Mouse (Mus musculus): ENCODE results near the gene Faf1. TPM values are rescaled to one million over a fixed set of nuclear protein-coding genes. Genes with fewer than 3 reads are reported as not detected.

The Faf1 gene
- polyA plus RNA-seq, 1 experiment from 2014 or later, result 29.9 TPM

DNA sequence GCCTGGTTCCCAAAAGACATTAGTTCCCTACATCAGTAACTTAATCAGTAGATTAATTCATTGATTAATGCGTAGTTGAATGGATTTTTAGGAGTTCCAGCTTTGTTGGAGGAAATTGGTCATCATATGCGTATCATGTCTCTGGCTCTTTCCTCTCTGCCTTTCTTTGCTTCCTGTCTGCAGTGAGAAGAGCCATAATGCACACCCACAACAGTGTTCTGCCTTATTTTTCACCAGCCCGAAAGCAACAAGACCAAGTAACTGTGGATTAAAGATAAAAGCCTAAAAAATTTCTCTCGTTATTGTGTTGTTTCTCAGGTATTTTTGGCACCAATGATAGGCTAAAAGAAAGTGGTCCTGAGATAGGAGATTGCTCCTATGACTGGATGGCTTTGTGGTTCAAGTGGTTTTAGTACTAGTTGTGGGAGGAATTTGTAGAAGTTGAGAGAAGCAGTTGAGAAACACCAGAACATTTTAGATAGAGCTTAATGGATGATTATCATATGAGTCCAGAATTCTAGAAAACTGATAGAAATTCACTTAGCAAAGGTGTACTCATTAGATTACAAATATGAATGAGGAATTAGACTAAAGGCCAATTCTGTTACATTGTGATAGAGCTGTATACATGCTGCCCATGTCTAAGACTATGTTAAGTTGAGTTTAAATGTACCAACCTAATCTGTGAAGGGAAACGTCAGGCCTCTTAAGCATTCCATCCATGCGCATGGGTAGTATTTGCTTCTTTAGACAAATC lies 221.6 kb downstream of the Faf1 start:
- Histone ChIP-seq H3K36me3 (ENCODE audit: control insufficient read depth, insufficient read depth, low read length) (peaks cover 3% of the 10 kb centered on the region; the same call in 1 of the 2 replicates), H3K9me3 (replicated peaks; ENCODE audit: control insufficient read depth, low read length, poor library complexity, severe bottlenecking) (no peaks in the 10 kb centered on the region), H3K9ac (ENCODE audit: low read depth, low read length) (no peak overlapping the region), H3K4me1 (ENCODE audit: control insufficient read depth, insufficient read depth, low read length) (no peaks in the 10 kb centered on the region), H3K4me3 (ENCODE audit: low read depth, low read length) (no peak overlapping the region), H3K27me3 (ENCODE audit: control insufficient read depth, insufficient read depth, low read depth, low read length) (no peaks in the 10 kb centered on the region), H3K27ac (ENCODE audit: low read length) (no peak overlapping the region), H3K4me2 (ENCODE audit: low read length) (no peak overlapping the region)
- 93% methylated on average over 6 of the region's 6 CpGs for WGBS
- ATAC-seq, result no peak

- Histone ChIP-seq H3K4me2 (ENCODE audit: low read length) (no peak overlapping the region), H3K27ac (ENCODE audit: low read length) (no peak overlapping the region), H3K27me3 (ENCODE audit: control insufficient read depth, insufficient read depth, low read depth, low read length) (no peaks in the 10 kb centered on the region), H3K4me1 (ENCODE audit: control insufficient read depth, insufficient read depth, low read length) (no peaks in the 10 kb centered on the region), H3K9me3 (replicated peaks; ENCODE audit: control insufficient read depth, low read length, poor library complexity, severe bottlenecking) (no peaks in the 10 kb centered on the region), H3K9ac (ENCODE audit: low read depth, low read length) (no peak overlapping the region), H3K4me3 (ENCODE audit: low read depth, low read length) (no peak overlapping the region), H3K36me3 (ENCODE audit: control insufficient read depth, insufficient read depth, low read length) (no peaks in the 10 kb centered on the region)
- ATAC-seq, result no peak
- 73% methylated on average over 2 of the region's 2 CpGs for WGBS
Observed at GRCm38 (mm10) chr4:109901076-109901475, 224.7 kb downstream of the Faf1 start.

DNA sequence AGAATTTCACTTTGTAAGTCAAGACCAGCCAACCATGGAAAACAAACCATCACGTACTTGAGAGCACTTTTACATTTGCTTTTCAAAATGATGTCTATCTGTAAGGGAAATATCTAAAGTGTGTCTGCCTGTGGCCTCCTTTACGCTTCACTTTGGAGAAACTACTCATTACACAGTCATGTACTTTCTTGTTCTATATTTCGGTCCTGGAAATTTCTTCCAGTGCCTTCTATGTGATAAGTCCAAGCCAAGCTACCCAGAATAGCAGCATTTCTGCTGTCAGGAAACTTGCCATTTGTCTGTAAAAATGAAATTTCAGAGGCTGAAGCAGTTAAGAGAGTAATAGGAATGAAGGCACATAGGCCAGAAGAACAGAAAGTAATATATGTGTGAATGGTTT lies 228.1 kb downstream of the Faf1 start:
- H3K9ac ChIP-seq (ENCODE audit: low read depth, low read length), result no peak overlapping the region
- ATAC-seq, result no peak
- no peaks in the 10 kb centered on the region for H3K27me3 ChIP-seq (ENCODE audit: control insufficient read depth, insufficient read depth, low read depth, low read length)
- H3K27ac ChIP-seq (ENCODE audit: low read length), result no peak overlapping the region
- 93% methylated on average over 3 of the region's 3 CpGs for WGBS
- H3K9me3 ChIP-seq (replicated peaks; ENCODE audit: control insufficient read depth, low read length, poor library complexity, severe bottlenecking), result no peaks in the 10 kb centered on the region
- no peaks in the 10 kb centered on the region for H3K4me1 ChIP-seq (ENCODE audit: control insufficient read depth, insufficient read depth, low read length)
- no peaks in the 10 kb centered on the region for H3K36me3 ChIP-seq (ENCODE audit: control insufficient read depth, insufficient read depth, low read length)
- no peak overlapping the region for H3K4me2 ChIP-seq (ENCODE audit: low read length)
- H3K4me3 ChIP-seq (ENCODE audit: low read depth, low read length), result no peak overlapping the region

GRCm38 (mm10) chr4:109929058-109929457 lies 252.7 kb downstream of the Faf1 start:
- Histone ChIP-seq H3K27me3 (ENCODE audit: control insufficient read depth, insufficient read depth, low read depth, low read length) (no peaks in the 10 kb centered on the region), H3K36me3 (ENCODE audit: control insufficient read depth, insufficient read depth, low read length) (no peaks in the 10 kb centered on the region), H3K9me3 (replicated peaks; ENCODE audit: control insufficient read depth, low read length, poor library complexity, severe bottlenecking) (no peaks in the 10 kb centered on the region), H3K9ac (ENCODE audit: low read depth, low read length) (no peak overlapping the region), H3K27ac (ENCODE audit: low read length) (no peak overlapping the region), H3K4me1 (ENCODE audit: control insufficient read depth, insufficient read depth, low read length) (no peaks in the 10 kb centered on the region), H3K4me3 (ENCODE audit: low read depth, low read length) (no peak overlapping the region), H3K4me2 (ENCODE audit: low read length) (no peak overlapping the region)
- WGBS, result 90% methylated on average over 1 of the region's 1 CpGs
- no peak for ATAC-seq

GRCm38 (mm10) chr4:109930445-109930844 lies 254.1 kb downstream of the Faf1 start:
- peaks cover 2% of the 10 kb centered on the region for H3K36me3 ChIP-seq (ENCODE audit: control insufficient read depth, insufficient read depth, low read length)
- H3K9me3 ChIP-seq (replicated peaks; ENCODE audit: control insufficient read depth, low read length, poor library complexity, severe bottlenecking), result no peaks in the 10 kb centered on the region
- WGBS, result 100% methylated on average over 1 of the region's 1 CpGs
- H3K9ac ChIP-seq (ENCODE audit: low read depth, low read length), result no peak overlapping the region
- H3K27ac ChIP-seq (ENCODE audit: low read length), result no peak overlapping the region
- no peaks in the 10 kb centered on the region for H3K4me1 ChIP-seq (ENCODE audit: control insufficient read depth, insufficient read depth, low read length)
- H3K27me3 ChIP-seq (ENCODE audit: control insufficient read depth, insufficient read depth, low read depth, low read length), result no peaks in the 10 kb centered on the region
- ATAC-seq, result no peak
- H3K4me3 ChIP-seq (ENCODE audit: low read depth, low read length), result no peak overlapping the region
- no peak overlapping the region for H3K4me2 ChIP-seq (ENCODE audit: low read length)

GRCm38 (mm10) chr4:109930935-109931334 lies 254.5 kb downstream of the Faf1 start:
- 89% methylated on average over 1 of the region's 1 CpGs for WGBS
- Histone ChIP-seq H3K27me3 (ENCODE audit: control insufficient read depth, insufficient read depth, low read depth, low read length) (no peaks in the 10 kb centered on the region), H3K9ac (ENCODE audit: low read depth, low read length) (no peak overlapping the region), H3K9me3 (replicated peaks; ENCODE audit: control insufficient read depth, low read length, poor library complexity, severe bottlenecking) (no peaks in the 10 kb centered on the region), H3K4me3 (ENCODE audit: low read depth, low read length) (no peak overlapping the region), H3K27ac (ENCODE audit: low read length) (no peak overlapping the region), H3K4me1 (ENCODE audit: control insufficient read depth, insufficient read depth, low read length) (no peaks in the 10 kb centered on the region), H3K36me3 (ENCODE audit: control insufficient read depth, insufficient read depth, low read length) (peaks cover 4% of the 10 kb centered on the region), H3K4me2 (ENCODE audit: low read length) (no peak overlapping the region)
- ATAC-seq, result no peak

GRCm38 (mm10) chr4:109936557-109936956 lies 260.2 kb downstream of the Faf1 start:
- Histone ChIP-seq H3K4me1 (ENCODE audit: control insufficient read depth, insufficient read depth, low read length) (no peaks in the 10 kb centered on the region), H3K36me3 (ENCODE audit: control insufficient read depth, insufficient read depth, low read length) (peaks cover 4% of the 10 kb centered on the region), H3K4me2 (ENCODE audit: low read length) (no peak overlapping the region), H3K9me3 (replicated peaks; ENCODE audit: control insufficient read depth, low read length, poor library complexity, severe bottlenecking) (no peaks in the 10 kb centered on the region), H3K9ac (ENCODE audit: low read depth, low read length) (no peak overlapping the region), H3K27ac (ENCODE audit: low read length) (no peak overlapping the region), H3K4me3 (ENCODE audit: low read depth, low read length) (no peak overlapping the region), H3K27me3 (ENCODE audit: control insufficient read depth, insufficient read depth, low read depth, low read length) (no peaks in the 10 kb centered on the region)
- WGBS, result 98% methylated on average over 3 of the region's 3 CpGs
- ATAC-seq, result no peak

GRCm38 (mm10) chr4:109939291-109939690 lies 262.9 kb downstream of the Faf1 start:
- Histone ChIP-seq H3K9me3 (replicated peaks; ENCODE audit: control insufficient read depth, low read length, poor library complexity, severe bottlenecking) (no peaks in the 10 kb centered on the region), H3K4me3 (ENCODE audit: low read depth, low read length) (no peak overlapping the region), H3K4me2 (ENCODE audit: low read length) (no peak overlapping the region), H3K27me3 (ENCODE audit: control insufficient read depth, insufficient read depth, low read depth, low read length) (no peaks in the 10 kb centered on the region), H3K9ac (ENCODE audit: low read depth, low read length) (no peak overlapping the region), H3K27ac (ENCODE audit: low read length) (no peak overlapping the region), H3K36me3 (ENCODE audit: control insufficient read depth, insufficient read depth, low read length) (peaks cover 4% of the 10 kb centered on the region), H3K4me1 (ENCODE audit: control insufficient read depth, insufficient read depth, low read length) (no peaks in the 10 kb centered on the region)
- ATAC-seq, result no peak

DNA sequence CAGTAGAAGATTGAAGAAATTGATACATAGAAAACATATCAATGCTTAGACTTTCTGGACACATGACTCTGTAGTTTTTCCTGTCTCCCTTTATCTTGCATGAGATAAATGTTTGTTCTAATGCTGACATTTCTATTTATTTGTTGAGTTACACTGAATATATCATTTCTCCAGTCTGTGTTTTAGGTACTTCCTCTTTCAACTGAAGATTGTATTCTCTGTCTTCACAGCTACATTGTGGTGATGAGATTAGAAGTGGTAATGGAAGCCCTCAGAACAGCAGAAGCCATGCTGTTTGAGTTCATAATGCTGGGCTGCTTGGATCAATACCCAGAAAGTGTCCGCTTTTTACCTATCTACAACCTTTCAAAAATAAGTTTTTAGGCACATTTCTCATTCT lies 269.2 kb downstream of the Faf1 start:
- Histone ChIP-seq H3K27ac (ENCODE audit: low read length) (no peak overlapping the region), H3K4me1 (ENCODE audit: control insufficient read depth, insufficient read depth, low read length) (no peaks in the 10 kb centered on the region), H3K9me3 (replicated peaks; ENCODE audit: control insufficient read depth, low read length, poor library complexity, severe bottlenecking) (no peaks in the 10 kb centered on the region), H3K36me3 (ENCODE audit: control insufficient read depth, insufficient read depth, low read length) (no peaks in the 10 kb centered on the region), H3K27me3 (ENCODE audit: control insufficient read depth, insufficient read depth, low read depth, low read length) (no peaks in the 10 kb centered on the region), H3K9ac (ENCODE audit: low read depth, low read length) (no peak overlapping the region), H3K4me2 (ENCODE audit: low read length) (no peak overlapping the region), H3K4me3 (ENCODE audit: low read depth, low read length) (no peak overlapping the region)
- ATAC-seq, result no peak
- 95% methylated on average over 1 of the region's 1 CpGs for WGBS

Measured in midbrain, embryonic 16.5 days (tissue).